14 mouse cellular contexts compared by ENCODE assay signal in the genomic region with DNA sequence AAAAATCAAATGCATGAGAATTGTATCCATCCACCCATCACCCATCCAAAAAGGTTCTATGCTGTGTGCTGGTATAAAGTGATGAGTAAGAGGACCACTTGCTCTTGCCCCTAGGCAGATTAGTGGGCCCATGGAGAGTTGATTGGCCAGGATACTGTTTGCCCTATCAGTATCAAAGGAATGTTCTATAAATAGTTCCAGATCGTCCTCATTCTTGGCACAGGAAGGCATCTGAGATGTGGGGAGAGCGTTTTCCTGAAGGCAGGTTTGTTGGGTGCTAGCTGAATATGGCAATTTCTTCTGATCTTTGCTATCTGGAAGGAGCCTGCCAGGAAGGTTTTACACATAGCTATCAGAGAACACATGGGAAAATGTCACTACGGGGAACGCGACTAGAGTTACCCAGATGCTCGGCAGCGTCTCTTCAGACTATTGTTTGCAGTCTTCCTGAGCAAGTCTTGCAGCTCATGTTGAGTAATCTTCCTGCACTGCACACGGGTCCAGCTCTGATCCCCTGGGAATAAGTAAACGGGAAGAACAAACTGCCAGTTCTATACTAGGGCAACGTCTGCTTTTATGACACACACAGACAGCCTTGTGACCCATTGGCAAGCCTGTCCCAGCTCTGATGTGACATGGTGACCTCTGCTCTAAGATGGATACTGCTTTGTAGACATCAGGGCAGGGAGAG. TPM values are rescaled to one million over a fixed set of nuclear protein-coding genes. Genes with fewer than 3 reads are reported as not detected.
DNase-seq lines count a peak whose midpoint lies in the region; ATAC-seq lines count a peak whose summit lies in the region.
"Had no signal": no experiment of that assay in that cellular context is flagged by ENCODE, and none has a peak within 500 bp of the region (broad histone marks: within the 10 kb centered on the region; RNA-seq: fewer than 3 reads in every experiment).

No protein-coding gene starts in this region.

- no peaks in the 10 kb centered on the region for H3K27me3 ChIP-seq in kidney, embryonic 14.5 days (ENCODE audit: control insufficient read depth, insufficient read depth, low read length)
- H3K27me3 ChIP-seq: limb, embryonic 13.5 days; lung, embryonic 15.5 days had no signal

- no peak overlapping the region for H3K4me3 ChIP-seq in kidney, embryonic 14.5 days (ENCODE audit: low read length)
- H3K4me3 ChIP-seq: limb, embryonic 13.5 days; lung, embryonic 15.5 days; midbrain, embryonic 10.5 days had no signal

- no peak overlapping the region for H3K4me2 ChIP-seq in kidney, embryonic 14.5 days (replicated peaks; ENCODE audit: low read depth, low read length)
- H3K4me2 ChIP-seq: limb, embryonic 13.5 days; lung, embryonic 15.5 days had no signal

- no peaks in the 10 kb centered on the region for H3K9me3 ChIP-seq in kidney, embryonic 14.5 days (ENCODE audit: control insufficient read depth, low read length)
- H3K9me3 ChIP-seq: limb, embryonic 13.5 days; lung, embryonic 15.5 days; midbrain, embryonic 10.5 days had no signal

- WGBS in kidney, embryonic 14.5 days: 60% methylated on average over 10 of the region's 10 CpGs

- H3K9ac ChIP-seq in kidney, embryonic 14.5 days (ENCODE audit: low read depth, low read length): no peak overlapping the region
- H3K9ac ChIP-seq: limb, embryonic 13.5 days; lung, embryonic 15.5 days had no signal

- no peaks in the 10 kb centered on the region for H3K36me3 ChIP-seq in kidney, embryonic 14.5 days (ENCODE audit: control insufficient read depth, insufficient read depth, low read length)
- H3K36me3 ChIP-seq: lung, embryonic 15.5 days had no signal

- H3K4me1 ChIP-seq in kidney, embryonic 14.5 days (ENCODE audit: control insufficient read depth, insufficient read depth, low read length): peaks cover 22% of the 10 kb centered on the region; the same call in 1 of the 2 replicates

- H3K27ac ChIP-seq in kidney, embryonic 14.5 days (ENCODE audit: low read depth, low read length): no peak overlapping the region
- H3K27ac ChIP-seq: limb, embryonic 13.5 days; lung, embryonic 15.5 days; midbrain, embryonic 10.5 days had no signal

- DNase-seq in embryo, embryonic 10 days (ENCODE audit: low spot score): peak; percentile 63
- no peak for DNase-seq in embryo, embryonic 11 days
- peak; percentile 53 for DNase-seq in kidney, adult 11 months
- peak; percentile 76 for DNase-seq in NIH3T3 (ENCODE audit: low read depth)
- peak; percentile 28 for DNase-seq in heart, postnatal 4 days
- DNase-seq in c-Kit-positive CD71-positive TER-119-positive erythroid progenitor cells, embryonic 14.5 days (ENCODE audit: low spot score): no peak
- no peak for DNase-seq in frontal cortex, postnatal 36 days (ENCODE audit: low spot score in 2 of 2)
- DNase-seq: cerebellum, adult 18-20 months; right cerebral cortex, postnatal 4 days had no signal

- no peak for ATAC-seq in kidney, embryonic 14.5 days (ENCODE audit: low FRiP score, low TSS enrichment)

RNA-seq across cellular contexts. Expression of a gene that starts 44.5 kb away (rescaled TPM):
- polyA plus RNA-seq in kidney, embryonic 14.5 days (2014; fragmentation: Nextera tagmentation; extraction: Ambion mirVana): 5.5 and 7.1 TPM in 2 replicates
- 10 to 100 TPM; 44.7 to 50.9 TPM for total RNA-seq in heart, postnatal 4 days (2021)
- total RNA-seq: MEL had no signal

Comparison
In these comparisons a context has a peak if more than half of its experiments do, and no peak if none do; other contexts are left out.
1. DNase-seq: peak in embryo, embryonic 10 days (single experiment), kidney, adult 11 months (single experiment), NIH3T3 (single experiment) and heart, postnatal 4 days (single experiment); none in embryo, embryonic 11 days (single experiment), c-Kit-positive CD71-positive TER-119-positive erythroid progenitor cells, embryonic 14.5 days (single experiment) and frontal cortex, postnatal 36 days (0 of 2).